Mouse (Mus musculus): ENCODE measurements around the gene Ephb2. TPM values are rescaled to one million over a fixed set of nuclear protein-coding genes. Genes with fewer than 3 reads are reported as not detected.

Gene Ephb2
- total RNA-seq, 1 experiment: 15.5 TPM

- Histone ChIP-seq H3K27ac (ENCODE audit: insufficient read depth, low read depth, low read length, poor library complexity, severe bottlenecking) (no peak overlapping the region), H3K9ac (ENCODE audit: insufficient read depth, low read depth, low read length, poor library complexity, severe bottlenecking) (no peak overlapping the region), H3K36me3 (ENCODE audit: control insufficient read depth, insufficient read depth, low read length, poor library complexity, severe bottlenecking) (no peaks in the 10 kb centered on the region), H3K9me3 (ENCODE audit: control insufficient read depth, insufficient read depth, low read depth, low read length) (no peaks in the 10 kb centered on the region), H3K4me3 (ENCODE audit: insufficient read depth in 1 of 2, low read depth in 1 of 2, low read length in 2 of 2, poor library complexity in 1 of 2, severe bottlenecking in 1 of 2) (no peak overlapping the region), H3K4me1 (ENCODE audit: control insufficient read depth in 2 of 2, insufficient read depth in 2 of 2, low read length in 2 of 2, poor library complexity in 1 of 2) (peaks cover 11 to 23% of the 10 kb centered on the region in 2 experiments)
- TF ChIP-seq HCFC1 (IDR thresholded peaks at IDR 0.05; ENCODE audit: borderline replicate concordance, insufficient read depth, low read length) (no peak), ZNF384 (IDR thresholded peaks at IDR 0.05; ENCODE audit: low read depth, low read length) (no peak), CHD2 (IDR thresholded peaks at IDR 0.05; ENCODE audit: low read depth, low read length) (no peak), MAFK (IDR thresholded peaks at IDR 0.05; ENCODE audit: insufficient read depth, low read depth, low read length) (no peak), ZC3H11A (IDR thresholded peaks at IDR 0.05; ENCODE audit: borderline replicate concordance, low read depth, low read length) (no peak)
- DNase-seq (ENCODE audit: low read depth, low spot score): no peak
- in situ Hi-C loops (cut with MboI; ENCODE audit: low sequenced_read_pairs in 2 of 2, unreplicated experiment in 2 of 2): no loop called here
Measured at GRCm38 (mm10) chr4:136779156-136779555, 56.6 kb downstream of the Ephb2 start.

DNA sequence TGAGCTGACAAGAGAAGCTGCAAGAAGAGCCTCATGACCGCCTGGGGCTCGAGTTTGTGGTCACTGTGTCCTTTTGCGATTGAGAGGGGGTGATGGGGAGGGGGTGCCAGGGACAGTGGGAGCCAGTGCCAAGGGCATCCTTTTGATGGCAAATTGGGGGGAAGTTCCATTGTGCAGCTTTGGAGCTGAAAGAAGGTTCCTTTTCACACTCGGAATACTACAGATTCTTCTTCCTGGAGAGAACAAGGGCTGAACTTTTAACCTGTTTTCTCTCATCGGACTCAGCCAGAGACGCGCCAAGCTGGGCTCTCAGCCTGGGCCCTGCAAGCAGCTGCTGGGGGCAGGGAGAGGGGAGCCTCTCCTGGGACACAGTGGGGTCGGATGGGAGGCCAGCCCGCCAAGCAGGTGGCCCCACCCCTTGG lies 59.3 kb downstream of the Ephb2 start:
- no peak overlapping the region; the same call in 1 of the 2 replicates for H3K27ac ChIP-seq (ENCODE audit: insufficient read depth, low read depth, low read length, poor library complexity, severe bottlenecking)
- peak overlapping the region; percentile 14; the same call in 1 of the 2 replicates for H3K9ac ChIP-seq (ENCODE audit: insufficient read depth, low read depth, low read length, poor library complexity, severe bottlenecking)
- no peaks in the 10 kb centered on the region for H3K36me3 ChIP-seq (ENCODE audit: control insufficient read depth, insufficient read depth, low read length, poor library complexity, severe bottlenecking)
- no peak overlapping the region for H3K4me3 ChIP-seq (ENCODE audit: insufficient read depth in 1 of 2, low read depth in 1 of 2, low read length in 2 of 2, poor library complexity in 1 of 2, severe bottlenecking in 1 of 2)
- no peaks in the 10 kb centered on the region for H3K9me3 ChIP-seq (ENCODE audit: control insufficient read depth, insufficient read depth, low read depth, low read length)
- TF ChIP-seq HCFC1 (IDR thresholded peaks at IDR 0.05; ENCODE audit: borderline replicate concordance, insufficient read depth, low read length) (no peak), MAFK (IDR thresholded peaks at IDR 0.05; ENCODE audit: insufficient read depth, low read depth, low read length) (no peak), CHD2 (IDR thresholded peaks at IDR 0.05; ENCODE audit: low read depth, low read length) (no peak), ZC3H11A (IDR thresholded peaks at IDR 0.05; ENCODE audit: borderline replicate concordance, low read depth, low read length) (no peak), ZNF384 (IDR thresholded peaks at IDR 0.05; ENCODE audit: low read depth, low read length) (no peak)
- peaks cover 11 to 27% of the 10 kb centered on the region in 2 experiments for H3K4me1 ChIP-seq (ENCODE audit: control insufficient read depth in 2 of 2, insufficient read depth in 2 of 2, low read length in 2 of 2, poor library complexity in 1 of 2)
- no peak for DNase-seq (ENCODE audit: low read depth, low spot score)
- in situ Hi-C loops (cut with MboI; ENCODE audit: low sequenced_read_pairs in 2 of 2, unreplicated experiment in 2 of 2): no loop called here

DNA sequence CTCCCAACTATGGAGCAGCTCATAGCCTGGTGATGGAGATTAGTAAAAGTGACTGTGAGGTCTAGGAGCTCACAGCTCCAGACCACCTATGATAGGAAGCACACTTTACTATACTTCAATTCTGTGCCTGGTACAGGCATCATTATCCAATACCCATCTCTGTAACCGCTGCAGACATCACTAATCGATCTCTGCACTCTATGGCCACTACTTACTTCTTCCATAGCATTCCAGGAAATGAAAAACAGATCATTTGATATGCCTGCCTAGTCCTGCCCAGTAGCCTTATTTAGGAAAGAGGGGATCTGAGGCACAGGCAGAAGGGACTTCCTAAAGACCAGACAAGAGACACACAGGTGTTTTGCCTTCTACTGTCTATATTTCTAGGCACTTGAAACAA lies 59.9 kb downstream of the Ephb2 start:
- H3K4me3 ChIP-seq (ENCODE audit: insufficient read depth in 1 of 2, low read depth in 1 of 2, low read length in 2 of 2, poor library complexity in 1 of 2, severe bottlenecking in 1 of 2): no peak overlapping the region
- in situ Hi-C loops (cut with MboI; ENCODE audit: low sequenced_read_pairs in 2 of 2, unreplicated experiment in 2 of 2): no loop called here
- H3K9ac ChIP-seq (ENCODE audit: insufficient read depth, low read depth, low read length, poor library complexity, severe bottlenecking): no peak overlapping the region
- H3K9me3 ChIP-seq (ENCODE audit: control insufficient read depth, insufficient read depth, low read depth, low read length): no peaks in the 10 kb centered on the region
- peaks cover 11 to 32% of the 10 kb centered on the region in 2 experiments for H3K4me1 ChIP-seq (ENCODE audit: control insufficient read depth in 2 of 2, insufficient read depth in 2 of 2, low read length in 2 of 2, poor library complexity in 1 of 2)
- TF ChIP-seq MAFK (IDR thresholded peaks at IDR 0.05; ENCODE audit: insufficient read depth, low read depth, low read length): no peak
- no peak for TF ChIP-seq ZNF384 (IDR thresholded peaks at IDR 0.05; ENCODE audit: low read depth, low read length)
- TF ChIP-seq CHD2 (IDR thresholded peaks at IDR 0.05; ENCODE audit: low read depth, low read length): no peak
- TF ChIP-seq HCFC1 (IDR thresholded peaks at IDR 0.05; ENCODE audit: borderline replicate concordance, insufficient read depth, low read length): no peak
- no peak for TF ChIP-seq ZC3H11A (IDR thresholded peaks at IDR 0.05; ENCODE audit: borderline replicate concordance, low read depth, low read length)
- H3K36me3 ChIP-seq (ENCODE audit: control insufficient read depth, insufficient read depth, low read length, poor library complexity, severe bottlenecking): no peaks in the 10 kb centered on the region
- no peak for DNase-seq (ENCODE audit: low read depth, low spot score)
- H3K27ac ChIP-seq (ENCODE audit: insufficient read depth, low read depth, low read length, poor library complexity, severe bottlenecking): no peak overlapping the region

DNA sequence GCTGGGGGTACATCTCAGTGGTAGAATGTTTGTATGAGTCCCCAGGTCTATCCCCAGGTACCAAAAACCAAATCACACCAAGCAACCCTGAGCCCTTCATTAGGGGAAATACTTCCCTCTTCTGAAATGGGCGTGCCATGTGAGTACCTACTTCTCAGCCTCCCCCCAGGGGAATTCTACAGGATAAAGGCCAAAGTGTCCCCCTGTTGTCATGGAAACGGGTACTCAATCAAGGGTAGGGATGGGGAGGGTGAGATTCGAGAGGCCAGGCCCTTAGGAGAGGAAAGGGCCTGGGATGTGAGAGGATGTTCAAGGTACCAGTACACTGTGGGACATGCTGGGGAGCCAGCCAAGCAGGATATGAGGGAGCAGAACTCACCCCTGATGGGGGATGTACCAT lies 61.6 kb downstream of the Ephb2 start:
- in situ Hi-C loops (cut with MboI; ENCODE audit: low sequenced_read_pairs in 2 of 2, unreplicated experiment in 2 of 2): no loop called here
- Histone ChIP-seq H3K4me3 (ENCODE audit: insufficient read depth in 1 of 2, low read depth in 1 of 2, low read length in 2 of 2, poor library complexity in 1 of 2, severe bottlenecking in 1 of 2) (no peak overlapping the region), H3K9me3 (ENCODE audit: control insufficient read depth, insufficient read depth, low read depth, low read length) (no peaks in the 10 kb centered on the region), H3K9ac (ENCODE audit: insufficient read depth, low read depth, low read length, poor library complexity, severe bottlenecking) (no peak overlapping the region), H3K4me1 (ENCODE audit: control insufficient read depth in 2 of 2, insufficient read depth in 2 of 2, low read length in 2 of 2, poor library complexity in 1 of 2) (peaks cover 8 to 30% of the 10 kb centered on the region in 2 experiments), H3K36me3 (ENCODE audit: control insufficient read depth, insufficient read depth, low read length, poor library complexity, severe bottlenecking) (no peaks in the 10 kb centered on the region), H3K27ac (ENCODE audit: insufficient read depth, low read depth, low read length, poor library complexity, severe bottlenecking) (no peak overlapping the region)
- TF ChIP-seq CHD2 (IDR thresholded peaks at IDR 0.05; ENCODE audit: low read depth, low read length) (no peak), HCFC1 (IDR thresholded peaks at IDR 0.05; ENCODE audit: borderline replicate concordance, insufficient read depth, low read length) (no peak), ZC3H11A (IDR thresholded peaks at IDR 0.05; ENCODE audit: borderline replicate concordance, low read depth, low read length) (no peak)
- DNase-seq (ENCODE audit: low read depth, low spot score): no peak

Measured in ES-E14 (cell line).